Mouse (Mus musculus) liver, embryonic 18 days (tissue): ENCODE data around the gene Zfy1. TPM values are rescaled to one million over a fixed set of nuclear protein-coding genes. Genes with fewer than 3 reads are reported as not detected.

Experiments used
- polyA plus RNA-seq: library from polyadenylated mRNA; depleted of rRNA; stranded (reverse); fragments of >200 nt; gene quantifications from 2 replicates; pipeline ENCODE4 v1.2.3, GENCODE M21; 2012; rRNA removed

Zfy1 gene
- 0.01 TPM in 1 of 2 replicates, not detected in the other for polyA plus RNA-seq

DNA sequence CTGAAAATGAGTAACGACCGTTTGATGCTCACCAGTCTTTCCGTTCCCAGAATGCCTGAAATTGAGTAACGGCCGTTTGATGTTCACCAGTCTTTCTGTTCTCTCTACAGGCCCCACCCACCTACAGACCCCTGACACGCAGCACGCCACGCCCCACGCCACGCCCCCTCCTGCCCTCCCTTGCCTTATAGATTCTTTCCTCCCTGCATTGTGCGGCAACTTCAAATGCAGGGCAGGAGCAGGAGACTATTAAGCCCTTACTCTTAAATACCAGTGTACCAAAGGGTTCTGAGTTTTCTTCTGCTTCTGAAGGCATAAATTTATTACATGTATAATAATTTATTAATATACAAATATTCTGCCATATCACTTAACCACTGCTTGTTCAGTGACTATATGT lies at the start of gene Zfy1:
Zfy1 (minus strand) TSS at position 101 of the 400 bp plus-strand sequence.

DNA sequence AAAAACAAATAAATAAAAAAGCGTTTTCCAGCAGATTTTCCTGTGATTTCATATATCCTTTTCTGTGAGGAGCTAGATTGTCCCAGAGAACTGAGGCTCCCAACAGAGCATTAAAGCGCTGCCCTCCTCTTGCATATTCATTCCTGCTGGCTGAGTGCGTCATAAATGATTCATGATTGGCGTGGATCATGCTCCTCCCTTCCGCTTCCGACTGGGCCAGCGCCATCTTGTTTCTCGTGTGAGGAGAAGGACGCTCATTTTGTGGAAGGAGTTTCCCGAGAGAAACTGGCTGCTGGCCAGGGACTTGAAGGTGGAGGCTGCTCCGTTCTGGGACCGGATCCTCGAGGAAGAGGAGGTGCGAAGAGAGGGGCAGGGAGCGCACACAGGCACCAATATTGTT lies 21.2 kb upstream of the Zfy1 start, which contains the start of gene Uba1y:
Uba1y (plus strand) TSS at position 254 of the 400 bp plus-strand sequence.

Other genes starting within 250 kb of the Zfy1 start
- not detected in 2 replicates for gene Uba1y, start 21.2 kb upstream of the Zfy1 start, polyA plus RNA-seq
- gene Kdm5d, start 100.4 kb upstream of the Zfy1 start, polyA plus RNA-seq: 6.3 TPM in 1 of 2 replicates, not detected in the other
- gene Eif2s3y, start 213.1 kb upstream of the Zfy1 start, polyA plus RNA-seq: 0.01 and 29.5 TPM in 2 replicates